Mouse (Mus musculus) heart, postnatal 0 days (tissue): ENCODE results near the gene Sppl3. TPM values are rescaled to one million over a fixed set of nuclear protein-coding genes. Genes with fewer than 3 reads are reported as not detected.

ENCODE experiments used
- ATAC-seq: fragments of 200-750 bp; cut with Nextera tagmentation; 2 replicates; pipeline ENCODE4 v1.8.0; 2017; ENCODE audit warnings: low read depth, moderate number of reproducible peaks, moderate library complexity; ENCODE audit not compliant: insufficient read depth
- DNase-seq: peaks from one replicate; pipeline ENCODE4 v3.0.0-alpha.2; 2016; ENCODE audit warnings: low spot score
- H3K27ac ChIP-seq: fragments of 300-500 bp; sonication (generic); 2 replicates; pipeline ENCODE4 v1.5.1; 2014; ENCODE audit warnings: low read depth, mild to moderate bottlenecking
- H3K27me3 ChIP-seq: fragments of 300-500 bp; sonication (generic); 2 replicates; pipeline ENCODE4 v1.6.1; 2014; ENCODE audit warnings: low read length, mixed read lengths; ENCODE audit not compliant: control insufficient read depth, insufficient read depth
- H3K36me3 ChIP-seq: fragments of 300-500 bp; sonication (generic); replicated peaks from 2 replicates; pipeline ENCODE4 v1.6.1; 2014; ENCODE audit warnings: low read length, mixed read lengths; ENCODE audit not compliant: control insufficient read depth, insufficient read depth
- H3K4me1 ChIP-seq: fragments of 300-500 bp; sonication (generic); 2 replicates; pipeline ENCODE4 v1.6.1; 2014; ENCODE audit warnings: antibody characterized with exemption; ENCODE audit not compliant: control insufficient read depth, insufficient read depth
- H3K4me2 ChIP-seq: fragments of 300-500 bp; sonication (generic); 2 replicates; pipeline ENCODE4 v1.6.1; 2014; ENCODE audit warnings: low read depth, mild to moderate bottlenecking, low read length, moderate library complexity
- H3K4me3 ChIP-seq: fragments of 300-500 bp; sonication (generic); 2 replicates; pipeline ENCODE4 v1.5.1; 2014; ENCODE audit warnings: low read depth, low read length
- H3K9ac ChIP-seq: fragments of 300-500 bp; sonication (generic); replicated peaks from 2 replicates; pipeline ENCODE4 v1.6.1; 2014; ENCODE audit warnings: low read depth, low read length, mixed read lengths
- H3K9me3 ChIP-seq: fragments of 300-500 bp; sonication (generic); replicated peaks from 2 replicates; pipeline ENCODE4 v1.6.1; 2016; ENCODE audit warnings: low read length; ENCODE audit not compliant: control insufficient read depth
- CTCF ChIP-seq: IDR thresholded peaks from 2 replicates; pipeline ENCODE4 v1.5.1; 2016; ENCODE audit warnings: antibody characterized with exemption, control low read depth, low read depth
- EP300 ChIP-seq: IDR thresholded peaks from 2 replicates; pipeline ENCODE4 v1.6.1; 2016; ENCODE audit warnings: antibody characterized with exemption, low read depth
- WGBS: fragments of 180-500 bp; shearing (Covaris S2); extraction: QIAGEN DNeasy Blood & Tissue Kit; methylation state at CpG from one replicate; pipeline ENCODE4 v1.1.7; 2014; 5-methylcytosine and 5-hydroxymethylcytosine counted together
- polyA plus RNA-seq: library from polyadenylated mRNA; unstranded; fragments of >200 nt; fragmentation: Nextera tagmentation; extraction: Ambion mirVana; gene quantifications from 2 replicates; pipeline ENCODE4 v1.2.1, GENCODE M21; 2015
- total RNA-seq: library from RNA; depleted of rRNA; stranded (reverse); fragments of >200 nt; gene quantifications from 2 replicates; pipeline ENCODE4 v1.2.3, GENCODE M21; 2014; ENCODE audit warnings: low replicate concordance

Gene Sppl3
- total and polyA plus RNA-seq, 2 experiments from 2014 or later, result 6.8 to 65.6 TPM

GRCm38 (mm10) chr5:114972201-114972600, 38.7 kb upstream of the Sppl3 start:
- Histone ChIP-seq H3K9me3 (no peaks in the 10 kb centered on the region), H3K36me3 (no peaks in the 10 kb centered on the region), H3K4me3 (no peak overlapping the region), H3K4me2 (no peak overlapping the region), H3K4me1 (no peaks in the 10 kb centered on the region), H3K9ac (no peak overlapping the region), H3K27me3 (peaks cover 31% of the 10 kb centered on the region), H3K27ac (no peak overlapping the region)
- no peak for ATAC-seq
- no peak for DNase-seq
- no peak for TF ChIP-seq EP300
- TF ChIP-seq CTCF, result no peak
- WGBS, result 85% methylated on average over 9 of the region's 9 CpGs

- TF ChIP-seq CTCF (no peak), EP300 (no peak)
- H3K4me2 ChIP-seq, result no peak overlapping the region
- no peak for ATAC-seq
- WGBS, result 67% methylated on average over 8 of the region's 8 CpGs
- H3K27ac ChIP-seq, result no peak overlapping the region
- no peak for DNase-seq
- no peaks in the 10 kb centered on the region for H3K4me1 ChIP-seq
- no peak overlapping the region for H3K4me3 ChIP-seq
- H3K27me3 ChIP-seq, result peaks cover 25% of the 10 kb centered on the region
- H3K9ac ChIP-seq, result no peak overlapping the region
- H3K9me3 ChIP-seq, result no peaks in the 10 kb centered on the region
- no peaks in the 10 kb centered on the region for H3K36me3 ChIP-seq
Measured at GRCm38 (mm10) chr5:114973131-114973530, 37.8 kb upstream of the Sppl3 start.

GRCm38 (mm10) chr5:114976935-114977334, 34.0 kb upstream of the Sppl3 start:
- H3K4me3 ChIP-seq, result no peak overlapping the region
- no peak overlapping the region for H3K9ac ChIP-seq
- no peak overlapping the region for H3K27ac ChIP-seq
- H3K27me3 ChIP-seq, result no peaks in the 10 kb centered on the region
- no peak for TF ChIP-seq CTCF
- no peak for TF ChIP-seq EP300
- DNase-seq (no peak), ATAC-seq (no peak)
- H3K4me2 ChIP-seq, result no peak overlapping the region
- H3K9me3 ChIP-seq, result no peaks in the 10 kb centered on the region
- H3K36me3 ChIP-seq, result no peaks in the 10 kb centered on the region
- H3K4me1 ChIP-seq, result peaks cover 12% of the 10 kb centered on the region; the same call in 1 of the 2 replicates

GRCm38 (mm10) chr5:114978473-114978872, 32.5 kb upstream of the Sppl3 start:
- ATAC-seq, result no peak
- TF ChIP-seq CTCF (no peak), EP300 (no peak)
- Histone ChIP-seq H3K4me3 (no peak overlapping the region), H3K9me3 (no peaks in the 10 kb centered on the region), H3K9ac (no peak overlapping the region), H3K27ac (no peak overlapping the region), H3K27me3 (no peaks in the 10 kb centered on the region), H3K36me3 (no peaks in the 10 kb centered on the region), H3K4me1 (peaks cover 12% of the 10 kb centered on the region; the same call in 1 of the 2 replicates), H3K4me2 (no peak overlapping the region)
- 54% methylated on average over 11 of the region's 11 CpGs for WGBS
- DNase-seq, result no peak

GRCm38 (mm10) chr5:114978888-114979249, 32.1 kb upstream of the Sppl3 start:
- Histone ChIP-seq H3K4me2 (peak overlapping the region; percentile 73), H3K4me1 (peaks cover 12% of the 10 kb centered on the region; the same call in 1 of the 2 replicates), H3K27me3 (no peaks in the 10 kb centered on the region), H3K36me3 (no peaks in the 10 kb centered on the region), H3K9ac (no peak overlapping the region), H3K9me3 (no peaks in the 10 kb centered on the region), H3K27ac (no peak overlapping the region), H3K4me3 (peak overlapping the region; percentile 52)
- 3% methylated on average over 6 of the region's 6 CpGs for WGBS
- TF ChIP-seq EP300, result no peak
- TF ChIP-seq CTCF, result peak; percentile 20; the same call in 1 of the 2 replicates
- ATAC-seq (peak; percentile 18; the same call in 1 of the 2 replicates), DNase-seq (peak; percentile 18)

- Histone ChIP-seq H3K36me3 (no peaks in the 10 kb centered on the region), H3K27me3 (no peaks in the 10 kb centered on the region), H3K27ac (no peak overlapping the region), H3K9me3 (no peaks in the 10 kb centered on the region), H3K4me1 (peaks cover 12% of the 10 kb centered on the region; the same call in 1 of the 2 replicates), H3K9ac (peak overlapping the region; percentile 15), H3K4me3 (peak overlapping the region; percentile 52), H3K4me2 (peak overlapping the region; percentile 73)
- TF ChIP-seq EP300 (no peak), CTCF (peak; percentile 94)
- DNase-seq (peak; percentile 76), ATAC-seq (peak; percentile 72)
- 2% methylated on average over 32 of the region's 32 CpGs for WGBS
Measured at GRCm38 (mm10) chr5:114979250-114980121, 31.5 kb upstream of the Sppl3 start.
